Mouse (Mus musculus): ENCODE results near the gene Arl5c.

GRCm38 (mm10) chr11:98016177-98016576 lies 20.2 kb upstream of the Arl5c start:
- TF ChIP-seq TCF12 (IDR thresholded peaks at IDR 0.05; ENCODE audit: insufficient read depth, poor library complexity, severe bottlenecking) (no peak), MYOG (IDR thresholded peaks at IDR 0.05; ENCODE audit: control insufficient read depth in 1 of 3, insufficient read depth in 1 of 3, insufficient read length in 2 of 3, low read depth in 2 of 3) (no peak), POLR2A (IDR thresholded peaks at IDR 0.05; ENCODE audit: insufficient read length, low read depth) (no peak), MYOD1 (IDR thresholded peaks at IDR 0.05; ENCODE audit: control insufficient read depth in 1 of 3, insufficient read length in 2 of 3, low read depth in 2 of 3) (no peak), MAX (IDR thresholded peaks at IDR 0.05; ENCODE audit: low read depth) (no peak), CEBPB (IDR thresholded peaks at IDR 0.05; ENCODE audit: insufficient read depth, poor library complexity, severe bottlenecking) (no peak), USF1 (IDR thresholded peaks at IDR 0.05; ENCODE audit: low read depth) (no peak), TCF3 (IDR thresholded peaks at IDR 0.05; ENCODE audit: insufficient read length, low read depth) (no peak), E2F4 (IDR thresholded peaks at IDR 0.05; ENCODE audit: insufficient read depth) (no peak), POLR2AphosphoS2 (IDR thresholded peaks at IDR 0.05; ENCODE audit: insufficient read length, low read depth) (no peak), REST (IDR thresholded peaks at IDR 0.05; ENCODE audit: insufficient read depth, insufficient read length) (no peak), SRF (IDR thresholded peaks at IDR 0.05; ENCODE audit: control insufficient read depth, insufficient read length, low read depth) (no peak)

Data from myocyte (in vitro differentiated cells).